Mouse (Mus musculus) stomach, postnatal 0 days (tissue): ENCODE results near the gene Ank2.

Experiments used
- CTCF ChIP-seq: IDR thresholded peaks from 2 replicates; pipeline ENCODE4 v1.5.1; 2016; ENCODE audit warnings: antibody characterized with exemption, low read depth, mild to moderate bottlenecking, moderate library complexity
- EP300 ChIP-seq: optimal IDR thresholded peaks from 2 replicates; pipeline ENCODE3; 2016; ENCODE audit warnings: antibody characterized with exemption

- TF ChIP-seq CTCF, result no peak
- no peak for TF ChIP-seq EP300
These were observed 390.7 kb downstream of the Ank2 start for GRCm38 (mm10) chr3:127108481-127108880.
